Mouse (Mus musculus) hindbrain, embryonic 12.5 days (tissue): ENCODE measurements around the gene Ubxn1. TPM values are rescaled to one million over a fixed set of nuclear protein-coding genes. Genes with fewer than 3 reads are reported as not detected.
"Not testable (repeated sequence)": the region's sequence is repeated elsewhere in the genome, so short reads cannot be mapped to it uniquely, and the experiment has no call there.

Source experiments
- ATAC-seq: fragments of 200-750 bp; cut with Nextera tagmentation; 2 replicates; pipeline ENCODE4 v1.8.0; 2017; ENCODE audit warnings: moderate TSS enrichment; ENCODE audit not compliant: low FRiP score
- H3K27ac ChIP-seq: fragments of 300-500 bp; sonication (generic); 2 replicates; pipeline ENCODE4 v1.5.1; 2016; ENCODE audit warnings: mild to moderate bottlenecking
- H3K27me3 ChIP-seq: fragments of 300-500 bp; sonication (generic); 2 replicates; pipeline ENCODE4 v1.6.1; 2016; ENCODE audit warnings: mild to moderate bottlenecking
- H3K36me3 ChIP-seq: fragments of 300-500 bp; sonication (generic); 2 replicates; pipeline ENCODE4 v1.6.1; 2016; ENCODE audit warnings: mild to moderate bottlenecking
- H3K4me1 ChIP-seq: fragments of 300-500 bp; sonication (generic); 2 replicates; pipeline ENCODE4 v1.6.1; 2016
- H3K4me2 ChIP-seq: fragments of 300-500 bp; sonication (generic); replicated peaks from 2 replicates; pipeline ENCODE4 v1.6.1; 2016; ENCODE audit warnings: mild to moderate bottlenecking
- H3K4me3 ChIP-seq: fragments of 300-500 bp; sonication (generic); 2 replicates; pipeline ENCODE4 v1.5.1; 2016; ENCODE audit warnings: mild to moderate bottlenecking
- H3K9ac ChIP-seq: fragments of 300-500 bp; sonication (generic); 2 replicates; pipeline ENCODE4 v1.6.1; 2016; ENCODE audit warnings: mild to moderate bottlenecking, moderate library complexity
- H3K9me3 ChIP-seq: fragments of 300-500 bp; sonication (generic); replicated peaks from 2 replicates; pipeline ENCODE4 v1.6.1; 2016; ENCODE audit warnings: mild to moderate bottlenecking
- WGBS: fragments of 180-500 bp; shearing (Covaris S2); methylation state at CpG from one replicate; pipeline ENCODE4 v1.1.7; 2016; 5-methylcytosine and 5-hydroxymethylcytosine counted together
- polyA plus RNA-seq: library from polyadenylated mRNA; unstranded; fragments of >200 nt; fragmentation: Nextera tagmentation; extraction: Ambion mirVana; gene quantifications from 2 replicates; pipeline ENCODE4 v1.2.1, GENCODE M21; 2016

The Ubxn1 gene
- polyA plus RNA-seq, 1 experiment from 2014 or later, result 166 TPM

GRCm38 (mm10) chr19:8892829-8893766 is 21.8 kb downstream of the Ubxn1 start, which contains the start of gene Ints5:
TSS of gene Ints5 (plus strand) at chr19:8893005.
- peak; percentile 49 for ATAC-seq
- H3K27ac ChIP-seq, result peak within 1 kb of the TSS; percentile 80
- H3K4me2 ChIP-seq, result peak within 1 kb of the TSS; percentile 77
- H3K4me1 ChIP-seq, result peaks cover 33% of the 10 kb centered on the region
- 3% methylated on average over 54 of the region's 54 CpGs for WGBS
- H3K36me3 ChIP-seq, result peaks cover 30% of the 10 kb centered on the region
- H3K9me3 ChIP-seq, result no peaks in the 10 kb centered on the region
- peak within 1 kb of the TSS; percentile 82 for H3K4me3 ChIP-seq
- no peaks in the 10 kb centered on the region for H3K27me3 ChIP-seq
- peak within 1 kb of the TSS; percentile 90 for H3K9ac ChIP-seq

GRCm38 (mm10) chr19:8895397-8895960 is 24.2 kb downstream of the Ubxn1 start:
- H3K36me3 ChIP-seq, result peaks cover 28% of the 10 kb centered on the region
- H3K4me3 ChIP-seq, result no peak overlapping the region
- no peak for ATAC-seq
- peaks cover 36% of the 10 kb centered on the region for H3K4me1 ChIP-seq
- 91% methylated on average over 9 of the region's 9 CpGs for WGBS
- H3K27ac ChIP-seq, result no peak overlapping the region
- H3K9ac ChIP-seq, result peak overlapping the region; percentile 23; the same call in 1 of the 2 replicates
- no peak overlapping the region for H3K4me2 ChIP-seq
- H3K9me3 ChIP-seq, result no peaks in the 10 kb centered on the region
- H3K27me3 ChIP-seq, result no peaks in the 10 kb centered on the region

GRCm38 (mm10) chr19:8896231-8896630 is 24.9 kb downstream of the Ubxn1 start:
- Histone ChIP-seq H3K4me1 (peaks cover 36% of the 10 kb centered on the region), H3K36me3 (peaks cover 25% of the 10 kb centered on the region)
- H3K27me3 ChIP-seq, H3K9me3 ChIP-seq, H3K27ac ChIP-seq, H3K9ac ChIP-seq, H3K4me3 ChIP-seq, H3K4me2 ChIP-seq, ATAC-seq: not testable (repeated sequence)
- WGBS, result 85% methylated on average over 5 of the region's 5 CpGs

- not testable (repeated sequence) for H3K9me3 ChIP-seq, H3K27me3 ChIP-seq
- ATAC-seq, result peak; percentile 53
- peak overlapping the region; percentile 86 for H3K4me3 ChIP-seq
- peaks cover 36% of the 10 kb centered on the region for H3K4me1 ChIP-seq
- H3K4me2 ChIP-seq, result peak overlapping the region; percentile 80
- WGBS, result 27% methylated on average over 21 of the region's 21 CpGs
- H3K27ac ChIP-seq, result peak overlapping the region; percentile 85
- peak overlapping the region; percentile 67 for H3K9ac ChIP-seq
- H3K36me3 ChIP-seq, result peaks cover 29% of the 10 kb centered on the region
These were observed 26.0 kb downstream of the Ubxn1 start for GRCm38 (mm10) chr19:8897211-8897864.

GRCm38 (mm10) chr19:8897865-8898495 is 26.7 kb downstream of the Ubxn1 start, which contains the start of gene Ganab:
TSS of gene Ganab (plus strand) at chr19:8898071.
- Histone ChIP-seq H3K9ac (peak within 1 kb of the TSS; percentile 90), H3K4me2 (peak within 1 kb of the TSS; percentile 80), H3K27ac (peak within 1 kb of the TSS; percentile 85), H3K36me3 (peaks cover 34% of the 10 kb centered on the region), H3K4me1 (peaks cover 34% of the 10 kb centered on the region), H3K4me3 (peak within 1 kb of the TSS; percentile 86), H3K9me3 (no peaks in the 10 kb centered on the region), H3K27me3 (no peaks in the 10 kb centered on the region)
- ATAC-seq, result peak; percentile 99
- under 1% methylated on average over 53 of the region's 53 CpGs for WGBS

GRCm38 (mm10) chr19:8898576-8898975 is 27.3 kb downstream of the Ubxn1 start:
- H3K36me3 ChIP-seq, result peaks cover 38% of the 10 kb centered on the region
- H3K4me1 ChIP-seq, result peaks cover 31% of the 10 kb centered on the region

GRCm38 (mm10) chr19:8899079-8899478 is 27.8 kb downstream of the Ubxn1 start:
- 62% methylated on average over 3 of the region's 3 CpGs for WGBS
- peak overlapping the region; percentile 80 for H3K4me2 ChIP-seq
- H3K27ac ChIP-seq, result no peak overlapping the region
- H3K27me3 ChIP-seq, result no peaks in the 10 kb centered on the region
- H3K9ac ChIP-seq, result peak overlapping the region; percentile 90
- peaks cover 27% of the 10 kb centered on the region for H3K4me1 ChIP-seq
- peak overlapping the region; percentile 86 for H3K4me3 ChIP-seq
- H3K9me3 ChIP-seq, result no peaks in the 10 kb centered on the region
- no peak for ATAC-seq
- peaks cover 38% of the 10 kb centered on the region for H3K36me3 ChIP-seq

More at GRCm38 (mm10) chr19:8898576-8898975, 27.3 kb downstream of the Ubxn1 start:
- WGBS, result 20% methylated on average over 13 of the region's 13 CpGs
- peak overlapping the region; percentile 85 for H3K27ac ChIP-seq
- no peaks in the 10 kb centered on the region for H3K27me3 ChIP-seq
- no peaks in the 10 kb centered on the region for H3K9me3 ChIP-seq
- ATAC-seq, result no peak
- peak overlapping the region; percentile 80 for H3K4me2 ChIP-seq
- peak overlapping the region; percentile 86 for H3K4me3 ChIP-seq
- peak overlapping the region; percentile 90 for H3K9ac ChIP-seq

- peaks cover 54% of the 10 kb centered on the region for H3K36me3 ChIP-seq
- no peak for ATAC-seq
- 94% methylated on average over 5 of the region's 5 CpGs for WGBS
- H3K4me3 ChIP-seq, result no peak overlapping the region
- H3K4me2 ChIP-seq, result no peak overlapping the region
- no peaks in the 10 kb centered on the region for H3K27me3 ChIP-seq
- H3K9ac ChIP-seq, result no peak overlapping the region
- peaks cover 11% of the 10 kb centered on the region for H3K4me1 ChIP-seq
- H3K9me3 ChIP-seq, result no peaks in the 10 kb centered on the region
- H3K27ac ChIP-seq, result no peak overlapping the region
These were observed 32.1 kb downstream of the Ubxn1 start for GRCm38 (mm10) chr19:8903412-8903811.

- H3K27ac ChIP-seq, result no peak overlapping the region
- no peaks in the 10 kb centered on the region for H3K4me1 ChIP-seq
- no peaks in the 10 kb centered on the region for H3K9me3 ChIP-seq
- H3K27me3 ChIP-seq, result no peaks in the 10 kb centered on the region
- H3K4me3 ChIP-seq, result no peak overlapping the region
- H3K9ac ChIP-seq, result no peak overlapping the region
- H3K36me3 ChIP-seq, result peaks cover 92% of the 10 kb centered on the region
- no peak for ATAC-seq
- 92% methylated on average over 6 of the region's 6 CpGs for WGBS
- H3K4me2 ChIP-seq, result no peak overlapping the region
These were observed 37.2 kb downstream of the Ubxn1 start for GRCm38 (mm10) chr19:8908531-8908930.

GRCm38 (mm10) chr19:8911810-8912209 is 40.5 kb downstream of the Ubxn1 start:
- Histone ChIP-seq H3K27me3 (no peaks in the 10 kb centered on the region), H3K4me3 (no peak overlapping the region), H3K27ac (no peak overlapping the region), H3K36me3 (peaks cover 100% of the 10 kb centered on the region), H3K9ac (no peak overlapping the region), H3K4me2 (no peak overlapping the region), H3K9me3 (no peaks in the 10 kb centered on the region), H3K4me1 (no peaks in the 10 kb centered on the region)
- 96% methylated on average over 5 of the region's 5 CpGs for WGBS
- ATAC-seq, result no peak

- WGBS, result 91% methylated on average over 3 of the region's 3 CpGs
- Histone ChIP-seq H3K36me3 (peaks cover 83% of the 10 kb centered on the region), H3K4me3 (no peak overlapping the region), H3K27ac (no peak overlapping the region), H3K4me1 (no peaks in the 10 kb centered on the region), H3K27me3 (no peaks in the 10 kb centered on the region), H3K9me3 (no peaks in the 10 kb centered on the region), H3K4me2 (no peak overlapping the region), H3K9ac (no peak overlapping the region)
- no peak for ATAC-seq
These were observed 42.9 kb downstream of the Ubxn1 start for GRCm38 (mm10) chr19:8914212-8914611.

GRCm38 (mm10) chr19:8919000-8919399 is 47.7 kb downstream of the Ubxn1 start:
- Histone ChIP-seq H3K9ac (no peak overlapping the region), H3K36me3 (peaks cover 37% of the 10 kb centered on the region), H3K27me3 (no peaks in the 10 kb centered on the region), H3K4me3 (no peak overlapping the region), H3K4me2 (no peak overlapping the region), H3K27ac (no peak overlapping the region), H3K9me3 (no peaks in the 10 kb centered on the region), H3K4me1 (peaks cover 13% of the 10 kb centered on the region; the same call in 1 of the 2 replicates)
- WGBS, result 94% methylated on average over 3 of the region's 3 CpGs
- no peak for ATAC-seq
